Mouse (Mus musculus): Measurements from ENCODE around the gene Rassf1. TPM values are rescaled to one million over a fixed set of nuclear protein-coding genes. Genes with fewer than 3 reads are reported as not detected.

Rassf1 gene
- polyA plus RNA-seq (2012; rRNA removed; ENCODE audit: low replicate concordance) = 27.1 and 27.4 TPM in 2 replicates

GRCm38 (mm10) chr9:107551117-107551889, at the start of gene Rassf1:
Gene Rassf1 (plus strand): TSS chr9:107551555.

GRCm38 (mm10) chr9:107533791-107534407, 17.5 kb upstream of the Rassf1 start, which contains the start of gene Tmem115:
Gene Tmem115 (plus strand): TSS chr9:107533945.

GRCm38 (mm10) chr9:107541474-107542351, 9.6 kb upstream of the Rassf1 start, which contains the start of the genes Cyb561d2 and Nprl2:
Gene Cyb561d2 (minus strand): TSS chr9:107542193.
Gene Nprl2 (plus strand): TSS chr9:107542226.

GRCm38 (mm10) chr9:107547026-107547425, 4.3 kb upstream of the Rassf1 start, which contains the start of gene Zmynd10:
Gene Zmynd10 (plus strand): TSS chr9:107547298.

GRCm38 (mm10) chr9:107563029-107563581, 11.8 kb downstream of the Rassf1 start, which contains the start of gene Tusc2:
Gene Tusc2 (plus strand): TSS chr9:107563255.

GRCm38 (mm10) chr9:107567702-107568319, 16.5 kb downstream of the Rassf1 start, which contains the start of gene Hyal2:
Gene Hyal2 (plus strand): TSS chr9:107567945.

GRCm38 (mm10) chr9:107576357-107577107, 25.2 kb downstream of the Rassf1 start, which contains the start of gene Hyal1:
Gene Hyal1 (plus strand): TSS chr9:107576927.

GRCm38 (mm10) chr9:107578587-107578986, 27.2 kb downstream of the Rassf1 start, which contains the start of gene Naa80:
Gene Naa80 (plus strand): TSS chr9:107578887.

GRCm38 (mm10) chr9:107580501-107581317, 29.4 kb downstream of the Rassf1 start, which contains the start of gene Hyal3:
Gene Hyal3 (plus strand): TSS chr9:107580818.

GRCm38 (mm10) chr9:107586974-107587832, 35.8 kb downstream of the Rassf1 start, which contains the start of gene Ifrd2:
Gene Ifrd2 (plus strand): TSS chr9:107587642.

GRCm38 (mm10) chr9:107608741-107609432, 57.5 kb downstream of the Rassf1 start, which contains the start of gene Sema3b:
Gene Sema3b (minus strand): TSS chr9:107609229.

Other genes with a start within 250 kb of the Rassf1 start
- 25.1 and 54.0 TPM in 2 replicates for gene Hemk1, start 213.2 kb upstream of the Rassf1 start, polyA plus RNA-seq (2012; rRNA removed; ENCODE audit: low replicate concordance)
- 1.6 and 10.8 TPM in 2 replicates for gene 6430571L13Rik, start 211.0 kb upstream of the Rassf1 start, polyA plus RNA-seq (2012; rRNA removed; ENCODE audit: low replicate concordance)
- gene Cacna2d2, start 151.9 kb upstream of the Rassf1 start, polyA plus RNA-seq (2012; rRNA removed; ENCODE audit: low replicate concordance) = 1.1 TPM in 2 replicates
- gene Tmem115, start 17.6 kb upstream of the Rassf1 start, polyA plus RNA-seq (2012; rRNA removed; ENCODE audit: low replicate concordance) = 52.8 and 69.9 TPM in 2 replicates
- 42.9 and 53.0 TPM in 2 replicates for gene Cyb561d2, start 9.4 kb upstream of the Rassf1 start, polyA plus RNA-seq (2012; rRNA removed; ENCODE audit: low replicate concordance)
- gene Nprl2, start 9.3 kb upstream of the Rassf1 start, polyA plus RNA-seq (2012; rRNA removed; ENCODE audit: low replicate concordance) = 30.3 and 52.5 TPM in 2 replicates
- gene Zmynd10, start 4.3 kb upstream of the Rassf1 start, polyA plus RNA-seq (2012; rRNA removed; ENCODE audit: low replicate concordance) = 0.27 and 0.43 TPM in 2 replicates
- gene Tusc2, start 11.7 kb downstream of the Rassf1 start, polyA plus RNA-seq (2012; rRNA removed; ENCODE audit: low replicate concordance) = 71.7 and 73.9 TPM in 2 replicates
- gene Hyal2, start 16.4 kb downstream of the Rassf1 start, polyA plus RNA-seq (2012; rRNA removed; ENCODE audit: low replicate concordance) = 68.1 and 108 TPM in 2 replicates
- gene Hyal1, start 25.4 kb downstream of the Rassf1 start, polyA plus RNA-seq (2012; rRNA removed; ENCODE audit: low replicate concordance) = 13.5 and 19.6 TPM in 2 replicates
- gene Naa80, start 27.3 kb downstream of the Rassf1 start, polyA plus RNA-seq (2012; rRNA removed; ENCODE audit: low replicate concordance) = 95.4 and 131 TPM in 2 replicates
- gene Hyal3, start 29.3 kb downstream of the Rassf1 start, polyA plus RNA-seq (2012; rRNA removed; ENCODE audit: low replicate concordance) = 2.0 and 3.1 TPM in 2 replicates
- gene Ifrd2, start 36.1 kb downstream of the Rassf1 start, polyA plus RNA-seq (2012; rRNA removed; ENCODE audit: low replicate concordance) = 47.1 and 51.8 TPM in 2 replicates
- 26.3 and 36.9 TPM in 2 replicates for gene Sema3b, start 57.7 kb downstream of the Rassf1 start, polyA plus RNA-seq (2012; rRNA removed; ENCODE audit: low replicate concordance)
- 728 and 772 TPM in 2 replicates for gene Gnai2, start 83.8 kb downstream of the Rassf1 start, polyA plus RNA-seq (2012; rRNA removed; ENCODE audit: low replicate concordance)
- gene Slc38a3, start 118.0 kb downstream of the Rassf1 start, polyA plus RNA-seq (2012; rRNA removed; ENCODE audit: low replicate concordance) = 13.1 and 66.0 TPM in 2 replicates
- gene Gnat1, start 128.2 kb downstream of the Rassf1 start, polyA plus RNA-seq (2012; rRNA removed; ENCODE audit: low replicate concordance) = 0.06 TPM in 1 of 2 replicates, not detected in the other
- 59.1 and 84.4 TPM in 2 replicates for gene Sema3f, start 158.9 kb downstream of the Rassf1 start, polyA plus RNA-seq (2012; rRNA removed; ENCODE audit: low replicate concordance)
- 75.3 and 160 TPM in 2 replicates for gene Rbm5, start 219.4 kb downstream of the Rassf1 start, polyA plus RNA-seq (2012; rRNA removed; ENCODE audit: low replicate concordance)